Mouse (Mus musculus): ENCODE measurements around the gene Olfr688. TPM values are rescaled to one million over a fixed set of nuclear protein-coding genes. Genes with fewer than 3 reads are reported as not detected.

Olfr688 gene
- total RNA-seq (2021): not detected

- intact Hi-C loops (cut with DNase I): no loop called here
- DNase-seq: no peak
These were observed at the start of gene Olfr688 for GRCm38 (mm10) chr7:105287795-105288194. Olfr688 (plus strand) TSS chr7:105288095.

GRCm38 (mm10) chr7:105247671-105248070 is 40.2 kb upstream of the Olfr688 start:
- intact Hi-C loops (cut with DNase I): no loop called here
- no peak for DNase-seq

GRCm38 (mm10) chr7:105248197-105248596 is 39.7 kb upstream of the Olfr688 start:
- DNase-seq: no peak
- intact Hi-C loops (cut with DNase I): no loop called here

GRCm38 (mm10) chr7:105256656-105257055 is 31.2 kb upstream of the Olfr688 start:
- intact Hi-C loops (cut with DNase I): no loop called here
- DNase-seq: peak; percentile 15

GRCm38 (mm10) chr7:105272426-105272825 is 15.5 kb upstream of the Olfr688 start:
- DNase-seq: no peak
- intact Hi-C loops (cut with DNase I): no loop called here

- intact Hi-C loops (cut with DNase I): no loop called here
- no peak for DNase-seq
These were observed 2.2 kb downstream of the Olfr688 start for GRCm38 (mm10) chr7:105290051-105290450.

- intact Hi-C loops (cut with DNase I): no loop called here
- no peak for DNase-seq
These were observed 23.0 kb downstream of the Olfr688 start, which contains the start of gene Olfr689 for GRCm38 (mm10) chr7:105310865-105311264. Olfr689 (plus strand) TSS chr7:105311165.

- no peak for DNase-seq
- intact Hi-C loops (cut with DNase I): no loop called here
These were observed 37.4 kb downstream of the Olfr688 start for GRCm38 (mm10) chr7:105325302-105325701.

- intact Hi-C loops (cut with DNase I): no loop called here
- DNase-seq: no peak
These were observed 46.1 kb downstream of the Olfr688 start, which contains the start of gene Olfr690 for GRCm38 (mm10) chr7:105334004-105334403. Olfr690 (minus strand) TSS chr7:105334104.

Other genes starting within 250 kb of the Olfr688 start
- not detected for gene Olfr677, start 236.7 kb upstream of the Olfr688 start, total RNA-seq (2021)
- gene Olfr678, start 223.6 kb upstream of the Olfr688 start, total RNA-seq (2021): not detected
- gene Olfr679, start 206.9 kb upstream of the Olfr688 start, total RNA-seq (2021): not detected
- gene Olfr680-ps1, start 195.3 kb upstream of the Olfr688 start, total RNA-seq (2021): not detected
- not detected for gene Olfr681, start 171.3 kb upstream of the Olfr688 start, total RNA-seq (2021)
- not detected for gene Olfr683, start 141.1 kb upstream of the Olfr688 start, total RNA-seq (2021)
- not detected for gene Olfr684, start 124.4 kb upstream of the Olfr688 start, total RNA-seq (2021)
- gene Olfr685, start 102.1 kb upstream of the Olfr688 start, total RNA-seq (2021): not detected
- not detected for gene Olfr686, start 80.6 kb upstream of the Olfr688 start, total RNA-seq (2021)
- not detected for gene Olfr689, start 23.1 kb downstream of the Olfr688 start, total RNA-seq (2021)
- under 1 TPM; 0.26 to 0.44 TPM for gene Olfr690, start 46.0 kb downstream of the Olfr688 start, total RNA-seq (2021)
- gene Olfr691, start 54.2 kb downstream of the Olfr688 start, total RNA-seq (2021): under 1 TPM; 0.34 to 0.38 TPM
- gene Olfr692, start 80.1 kb downstream of the Olfr688 start, total RNA-seq (2021): not detected
- not detected for gene Gm5901, start 86.9 kb downstream of the Olfr688 start, total RNA-seq (2021)
- gene Fam160a2, start 112.0 kb downstream of the Olfr688 start, total RNA-seq (2021): 10 to 100 TPM; 49.9 to 56.6 TPM
- under 1 TPM; 0.14 to 0.32 TPM for gene Cnga4, start 116.5 kb downstream of the Olfr688 start, total RNA-seq (2021)
- 1 to 10 TPM; 4.2 to 6.1 TPM for gene Cckbr, start 137.6 kb downstream of the Olfr688 start, total RNA-seq (2021)
- gene Cavin3, start 194.2 kb downstream of the Olfr688 start, total RNA-seq (2021): 10 to 100 TPM; 11.7 to 13.8 TPM

All from left cerebral cortex, postnatal 4 days (tissue).